Mouse (Mus musculus) spleen, adult 10 weeks (tissue): ENCODE results near the gene Tspan3. TPM values are rescaled to one million over a fixed set of nuclear protein-coding genes. Genes with fewer than 3 reads are reported as not detected.

Source experiments
- polyA plus RNA-seq: library from polyadenylated mRNA; stranded (reverse); fragments of 350-450 nt; fragmentation: Illumina TruSeq; extraction: RNeasy Lipid Tissue Mini Kit (QIAGEN cat#74804); gene quantifications from one replicate; pipeline ENCODE4 v1.2.3, GENCODE M21; 2015; ENCODE audit warnings: low replicate concordance; ENCODE audit not compliant: insufficient read depth

Tspan3 gene
- polyA plus RNA-seq = 83.4 TPM

DNA sequence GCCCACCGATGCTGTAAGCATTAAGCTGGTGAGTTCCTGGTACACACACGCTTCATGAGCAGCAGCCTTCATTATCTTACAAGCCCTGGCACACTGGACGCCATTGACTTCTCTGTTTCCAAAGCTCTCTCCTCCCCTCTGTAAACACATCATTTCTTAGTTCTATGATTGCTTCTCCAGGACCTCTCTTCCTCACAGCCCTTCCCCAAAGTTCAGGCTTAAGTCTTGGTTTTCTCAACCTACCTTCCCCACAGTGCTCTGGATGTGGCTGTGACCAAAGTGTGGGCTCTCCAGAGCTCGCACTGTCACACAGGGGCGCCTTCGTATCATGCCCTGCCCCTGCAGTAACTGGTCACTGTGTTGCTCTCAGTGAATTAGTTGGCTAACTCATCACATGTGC, at the start of gene Tspan3:
TSS of gene Tspan3 (minus strand) at position 101 of the 400 bp plus-strand sequence.

DNA sequence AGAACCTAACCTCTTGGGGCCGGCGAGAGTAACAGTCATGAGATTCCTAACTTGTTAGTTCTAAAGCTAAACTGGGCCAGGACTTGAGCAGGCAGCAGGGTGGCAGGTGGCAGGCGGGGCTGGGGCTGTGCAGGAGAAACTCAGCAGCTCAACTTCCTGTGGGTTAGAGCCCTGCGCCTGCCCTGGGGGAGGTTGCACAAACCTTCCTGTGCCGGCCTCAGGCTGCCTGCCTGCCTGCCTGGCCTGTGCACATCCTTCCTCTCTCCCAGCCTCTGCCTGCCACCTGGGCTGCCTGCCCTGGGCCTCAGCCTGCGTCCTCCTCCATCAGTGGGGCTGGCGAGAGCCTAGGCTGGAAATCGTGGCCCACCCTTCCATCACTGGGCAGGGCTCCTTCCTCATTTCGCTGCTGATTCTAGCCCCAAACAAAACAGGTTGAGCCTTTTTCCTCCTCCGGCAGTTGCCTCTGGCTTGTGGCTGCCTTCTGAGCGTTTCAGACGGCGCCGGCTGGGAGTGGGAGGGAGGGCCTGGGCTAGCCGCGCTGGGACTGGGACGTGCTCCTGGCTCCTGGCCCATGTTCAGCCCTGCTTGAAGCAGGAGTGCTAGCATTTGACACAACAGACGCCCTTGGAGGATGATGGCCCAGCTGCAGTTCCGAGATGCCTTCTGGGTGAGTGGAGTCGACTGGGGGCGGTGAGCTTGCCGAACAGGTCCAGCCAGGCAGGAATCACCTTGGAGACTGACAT, 75.3 kb downstream of the Tspan3 start, which contains the start of gene Pstpip1:
TSS of gene Pstpip1 (plus strand) at position 185 of the 743 bp plus-strand sequence.

Other genes starting within 250 kb of the Tspan3 start
- gene Scaper, start 227.4 kb downstream of the Tspan3 start, polyA plus RNA-seq = 15.1 TPM
- not detected for gene 4930563M21Rik, start 154.9 kb downstream of the Tspan3 start, polyA plus RNA-seq
- gene Rcn2, start 123.6 kb downstream of the Tspan3 start, polyA plus RNA-seq = 56.2 TPM
- gene Pstpip1, start 75.5 kb downstream of the Tspan3 start, polyA plus RNA-seq = 40.3 TPM